Mouse (Mus musculus): ENCODE measurements around the gene Rfc2. TPM values are rescaled to one million over a fixed set of nuclear protein-coding genes. Genes with fewer than 3 reads are reported as not detected.

Gene Rfc2
- 414 and 415 TPM in 2 replicates for polyA plus RNA-seq (2016; fragmentation: Nextera tagmentation; extraction: Ambion mirVana)

- Histone ChIP-seq H3K36me3 (replicated peaks) (peaks cover 13% of the 10 kb centered on the region), H3K4me3 (no peak within 1 kb of the TSS), H3K4me1 (peaks cover 12% of the 10 kb centered on the region), H3K27ac (replicated peaks) (no peak within 1 kb of the TSS), H3K9me3 (no peaks in the 10 kb centered on the region), H3K27me3 (replicated peaks; ENCODE audit: low read depth, poor library complexity, severe bottlenecking) (no peaks in the 10 kb centered on the region)
- no peak for DNase-seq (ENCODE audit: low spot score)
- WGBS, result 81% methylated on average over 5 of the region's 5 CpGs
Measured at GRCm38 (mm10) chr5:134581146-134581545, at the start of gene Rfc2. Rfc2 (plus strand) TSS chr5:134581366.

DNA sequence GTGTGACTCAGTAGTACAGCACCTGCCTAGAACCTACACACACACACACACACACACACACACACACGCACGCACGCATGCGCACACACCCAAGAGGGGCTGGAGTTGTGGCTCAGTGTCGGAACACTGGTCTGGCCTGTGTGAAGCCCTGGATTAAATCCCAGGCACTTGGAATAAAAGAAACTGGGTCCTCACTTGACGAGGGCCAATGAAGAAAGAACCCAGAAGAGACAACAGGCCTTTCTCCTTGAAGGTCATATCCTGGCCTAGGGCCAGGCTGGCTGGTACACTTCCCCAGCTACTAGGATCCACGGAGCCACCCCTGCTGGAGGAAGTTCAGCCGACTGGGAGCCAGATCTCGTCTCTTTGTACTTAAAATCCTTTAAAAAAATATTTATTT lies 49.6 kb upstream of the Rfc2 start:
- Histone ChIP-seq H3K4me3 (no peak overlapping the region), H3K36me3 (replicated peaks) (peaks cover 86% of the 10 kb centered on the region), H3K9me3 (no peaks in the 10 kb centered on the region), H3K27ac (replicated peaks) (no peak overlapping the region), H3K27me3 (replicated peaks; ENCODE audit: low read depth, poor library complexity, severe bottlenecking) (no peaks in the 10 kb centered on the region), H3K4me1 (peaks cover 10% of the 10 kb centered on the region)
- WGBS, result 90% methylated on average over 9 of the region's 9 CpGs
- DNase-seq (ENCODE audit: low spot score), result no peak

DNA sequence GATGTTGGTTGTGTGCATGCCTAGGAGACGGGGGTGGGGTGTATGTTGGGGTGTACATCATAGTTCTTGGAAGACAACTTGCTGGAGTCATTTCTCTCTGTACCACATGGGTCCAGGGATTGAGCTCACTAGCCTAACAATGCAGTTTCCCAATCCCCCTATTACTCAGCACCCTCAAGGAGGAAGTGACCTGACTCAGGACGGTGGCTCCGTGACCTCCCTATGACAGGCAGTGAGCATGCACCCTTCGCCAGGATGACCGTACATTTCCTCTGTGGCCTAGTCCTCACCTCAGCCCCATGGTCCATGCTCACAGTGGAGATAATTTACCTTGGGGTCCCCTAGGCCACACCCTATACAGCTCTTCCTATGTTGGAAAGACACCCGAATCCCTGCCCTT lies 48.7 kb upstream of the Rfc2 start:
- no peak overlapping the region for H3K27ac ChIP-seq (replicated peaks)
- H3K27me3 ChIP-seq (replicated peaks; ENCODE audit: low read depth, poor library complexity, severe bottlenecking), result no peaks in the 10 kb centered on the region
- H3K9me3 ChIP-seq, result peaks cover 6% of the 10 kb centered on the region; the same call in 1 of the 2 replicates
- no peak overlapping the region for H3K4me3 ChIP-seq
- peaks cover 10% of the 10 kb centered on the region for H3K4me1 ChIP-seq
- DNase-seq (ENCODE audit: low spot score), result no peak
- peaks cover 88% of the 10 kb centered on the region for H3K36me3 ChIP-seq (replicated peaks)
- WGBS, result 97% methylated on average over 6 of the region's 6 CpGs

DNA sequence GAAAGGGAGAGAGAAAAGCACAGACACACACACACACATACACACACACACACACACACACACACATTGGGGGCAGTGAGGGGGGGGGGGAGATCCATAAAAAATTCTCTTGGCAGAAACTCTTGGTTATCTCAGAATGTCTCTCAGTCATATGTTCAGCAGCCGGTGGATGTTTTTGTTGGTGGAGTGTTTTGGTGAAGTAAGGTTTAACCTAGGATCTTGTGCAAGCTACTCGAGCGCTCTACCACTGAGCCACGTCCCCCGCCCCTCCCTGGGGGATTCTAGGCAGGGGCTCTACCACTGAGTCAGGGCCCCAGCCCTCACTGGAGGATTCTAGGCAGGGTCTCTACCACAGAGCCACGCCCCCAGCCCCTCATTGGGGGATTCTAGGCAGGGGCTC lies 45.1 kb upstream of the Rfc2 start:
- Histone ChIP-seq H3K4me1 (peaks cover 21% of the 10 kb centered on the region), H3K36me3 (replicated peaks) (peaks cover 79% of the 10 kb centered on the region)
- DNase-seq (ENCODE audit: low spot score), result no peak

DNA sequence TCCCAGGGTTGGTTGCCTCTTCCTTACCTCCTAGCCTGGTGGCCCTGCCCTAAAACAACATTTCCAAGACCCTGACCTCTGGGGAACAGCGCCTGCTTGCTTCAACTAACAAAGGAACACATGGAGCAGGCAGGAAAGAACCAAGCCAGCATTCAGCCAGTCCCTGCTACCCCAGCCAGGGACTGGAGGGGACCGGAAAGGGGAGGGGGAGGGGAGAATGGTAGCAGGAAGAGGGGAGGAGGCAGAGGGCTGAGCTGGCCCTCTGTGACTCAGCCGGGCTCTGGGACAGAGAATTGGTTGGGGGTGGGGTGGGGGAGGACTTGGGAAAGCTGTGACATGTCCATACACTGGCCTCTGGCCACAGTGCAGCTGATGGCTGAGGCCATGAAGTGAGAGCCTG lies 41.3 kb upstream of the Rfc2 start:
- H3K27me3 ChIP-seq (replicated peaks; ENCODE audit: low read depth, poor library complexity, severe bottlenecking), result no peaks in the 10 kb centered on the region
- peak; percentile 86 for DNase-seq (ENCODE audit: low spot score)
- peak overlapping the region; percentile 36 for H3K4me3 ChIP-seq
- peaks cover 11% of the 10 kb centered on the region; the same call in 1 of the 2 replicates for H3K9me3 ChIP-seq
- peaks cover 53% of the 10 kb centered on the region for H3K36me3 ChIP-seq (replicated peaks)
- WGBS, result 10% methylated on average over 3 of the region's 3 CpGs
- peak overlapping the region; percentile 84 for H3K27ac ChIP-seq (replicated peaks)
- peaks cover 47% of the 10 kb centered on the region for H3K4me1 ChIP-seq

More for the DNA sequence above, 45.1 kb upstream of the Rfc2 start:
- Histone ChIP-seq H3K9me3 (peaks cover 11% of the 10 kb centered on the region; the same call in 1 of the 2 replicates), H3K27ac (replicated peaks) (no peak overlapping the region), H3K4me3 (no peak overlapping the region), H3K27me3 (replicated peaks; ENCODE audit: low read depth, poor library complexity, severe bottlenecking) (no peaks in the 10 kb centered on the region)
- WGBS, result 90% methylated on average over 6 of the region's 6 CpGs

- Histone ChIP-seq H3K4me3 (no peak overlapping the region), H3K27me3 (replicated peaks; ENCODE audit: low read depth, poor library complexity, severe bottlenecking) (no peaks in the 10 kb centered on the region), H3K27ac (replicated peaks) (peak overlapping the region; percentile 84), H3K36me3 (replicated peaks) (peaks cover 47% of the 10 kb centered on the region), H3K4me1 (peaks cover 48% of the 10 kb centered on the region), H3K9me3 (peaks cover 11% of the 10 kb centered on the region; the same call in 1 of the 2 replicates)
- WGBS, result 55% methylated on average over 6 of the region's 6 CpGs
- DNase-seq (ENCODE audit: low spot score), result no peak
Measured at GRCm38 (mm10) chr5:134540881-134541280, 40.3 kb upstream of the Rfc2 start.

GRCm38 (mm10) chr5:134541640-134542039 lies 39.5 kb upstream of the Rfc2 start:
- no peaks in the 10 kb centered on the region for H3K27me3 ChIP-seq (replicated peaks; ENCODE audit: low read depth, poor library complexity, severe bottlenecking)
- 25% methylated on average over 7 of the region's 7 CpGs for WGBS
- H3K4me1 ChIP-seq, result peaks cover 55% of the 10 kb centered on the region
- no peak overlapping the region for H3K4me3 ChIP-seq
- DNase-seq (ENCODE audit: low spot score), result peak; percentile 23
- H3K27ac ChIP-seq (replicated peaks), result peak overlapping the region; percentile 15; the same call in 1 of the 2 replicates
- H3K36me3 ChIP-seq (replicated peaks), result peaks cover 46% of the 10 kb centered on the region
- H3K9me3 ChIP-seq, result peaks cover 11% of the 10 kb centered on the region; the same call in 1 of the 2 replicates

GRCm38 (mm10) chr5:134544516-134545241 lies 36.5 kb upstream of the Rfc2 start:
- no peak overlapping the region for H3K27ac ChIP-seq (replicated peaks)
- WGBS, result 68% methylated on average over 19 of the region's 19 CpGs
- H3K27me3 ChIP-seq (replicated peaks; ENCODE audit: low read depth, poor library complexity, severe bottlenecking), result no peaks in the 10 kb centered on the region

DNA sequence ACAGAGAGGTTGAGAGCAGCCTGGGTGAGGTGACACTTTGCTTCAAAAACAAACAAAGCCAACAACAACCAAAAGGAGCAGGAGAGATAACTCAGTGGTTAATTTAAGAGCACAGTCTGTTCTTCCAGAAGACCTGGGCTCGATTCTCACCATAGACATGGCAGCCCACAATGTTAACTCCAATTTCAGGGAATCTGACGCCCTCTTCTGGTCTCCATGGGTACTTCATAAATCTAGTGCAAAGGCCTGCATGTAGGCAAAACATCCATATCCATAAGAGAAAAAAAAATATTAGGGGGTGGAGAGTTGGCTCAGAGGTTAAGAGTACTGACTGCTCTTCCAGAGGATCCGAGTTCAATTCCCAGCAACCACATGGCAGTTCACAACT lies 35.9 kb upstream of the Rfc2 start:
- no peaks in the 10 kb centered on the region for H3K9me3 ChIP-seq
- H3K27ac ChIP-seq (replicated peaks), result no peak overlapping the region
- no peaks in the 10 kb centered on the region for H3K27me3 ChIP-seq (replicated peaks; ENCODE audit: low read depth, poor library complexity, severe bottlenecking)
- H3K36me3 ChIP-seq (replicated peaks), result peaks cover 36% of the 10 kb centered on the region
- 57% methylated on average over 3 of the region's 3 CpGs for WGBS
- peaks cover 64% of the 10 kb centered on the region for H3K4me1 ChIP-seq
- DNase-seq (ENCODE audit: low spot score), result no peak
- no peak overlapping the region for H3K4me3 ChIP-seq

More at GRCm38 (mm10) chr5:134544516-134545241, 36.5 kb upstream of the Rfc2 start:
- Histone ChIP-seq H3K36me3 (replicated peaks) (peaks cover 32% of the 10 kb centered on the region), H3K9me3 (no peaks in the 10 kb centered on the region), H3K4me1 (peaks cover 65% of the 10 kb centered on the region), H3K4me3 (no peak overlapping the region)
- DNase-seq (ENCODE audit: low spot score), result peak; percentile 46

GRCm38 (mm10) chr5:134546790-134547189 lies 34.4 kb upstream of the Rfc2 start:
- 88% methylated on average over 7 of the region's 7 CpGs for WGBS
- H3K36me3 ChIP-seq (replicated peaks), result peaks cover 41% of the 10 kb centered on the region
- no peak for DNase-seq (ENCODE audit: low spot score)
- H3K27me3 ChIP-seq (replicated peaks; ENCODE audit: low read depth, poor library complexity, severe bottlenecking), result no peaks in the 10 kb centered on the region
- no peak overlapping the region for H3K27ac ChIP-seq (replicated peaks)
- H3K4me1 ChIP-seq, result peaks cover 63% of the 10 kb centered on the region
- H3K9me3 ChIP-seq, result no peaks in the 10 kb centered on the region
- no peak overlapping the region for H3K4me3 ChIP-seq

- Histone ChIP-seq H3K36me3 (replicated peaks) (peaks cover 38% of the 10 kb centered on the region), H3K9me3 (no peaks in the 10 kb centered on the region), H3K27ac (replicated peaks) (no peak overlapping the region), H3K27me3 (replicated peaks; ENCODE audit: low read depth, poor library complexity, severe bottlenecking) (no peaks in the 10 kb centered on the region), H3K4me1 (peaks cover 60% of the 10 kb centered on the region), H3K4me3 (no peak overlapping the region)
- 60% methylated on average over 5 of the region's 5 CpGs for WGBS
- DNase-seq (ENCODE audit: low spot score), result no peak
Measured at GRCm38 (mm10) chr5:134548306-134548705, 32.9 kb upstream of the Rfc2 start.

GRCm38 (mm10) chr5:134549640-134550168 lies 31.5 kb upstream of the Rfc2 start:
- H3K27ac ChIP-seq (replicated peaks), result no peak overlapping the region
- no peaks in the 10 kb centered on the region for H3K9me3 ChIP-seq
- no peak for DNase-seq (ENCODE audit: low spot score)
- H3K4me1 ChIP-seq, result peaks cover 56% of the 10 kb centered on the region
- 0 out of 2 replicates have a peak overlapping the region, but pooled peaks have one; percentile 1 for H3K4me3 ChIP-seq
- WGBS, result 82% methylated on average over 3 of the region's 3 CpGs
- peaks cover 30% of the 10 kb centered on the region for H3K36me3 ChIP-seq (replicated peaks)
- no peaks in the 10 kb centered on the region for H3K27me3 ChIP-seq (replicated peaks; ENCODE audit: low read depth, poor library complexity, severe bottlenecking)

- peaks cover 63% of the 10 kb centered on the region for H3K4me1 ChIP-seq
- DNase-seq (ENCODE audit: low spot score), result no peak
- H3K36me3 ChIP-seq (replicated peaks), result peaks cover 26% of the 10 kb centered on the region; the same call in 1 of the 2 replicates
- no peaks in the 10 kb centered on the region for H3K27me3 ChIP-seq (replicated peaks; ENCODE audit: low read depth, poor library complexity, severe bottlenecking)
- H3K9me3 ChIP-seq, result no peaks in the 10 kb centered on the region
- 12% methylated on average over 6 of the region's 6 CpGs for WGBS
- peak overlapping the region; percentile 96 for H3K4me3 ChIP-seq
- peak overlapping the region; percentile 96 for H3K27ac ChIP-seq (replicated peaks)
Measured at GRCm38 (mm10) chr5:134550836-134551232, 30.3 kb upstream of the Rfc2 start.
